Mouse (Mus musculus) liver, postnatal 0 days (tissue): ENCODE data around the gene Zfp566.

Experiments
- CTCF ChIP-seq: sonication (generic); IDR thresholded peaks from 2 replicates; pipeline ENCODE4 v1.5.1; 2016; ENCODE audit warnings: antibody characterized with exemption, low read depth
- EP300 ChIP-seq: IDR thresholded peaks from 2 replicates; pipeline ENCODE4 v1.6.1; 2016; ENCODE audit warnings: antibody characterized with exemption, low read depth, mild to moderate bottlenecking

GRCm38 (mm10) chr7:30086524-30086923 is 3.8 kb downstream of the Zfp566 start:
- TF ChIP-seq CTCF (no peak), EP300 (no peak)
